Mouse (Mus musculus) lung, embryonic 14.5 days (tissue): Measurements from ENCODE around the gene Cdca7. TPM values are rescaled to one million over a fixed set of nuclear protein-coding genes. Genes with fewer than 3 reads are reported as not detected.
A peak's percentile ranks its signal among the peaks of the same experiment; 100 is the strongest.

Source experiments
- ATAC-seq: fragments of 200-750 bp; cut with Nextera tagmentation; 2 replicates; pipeline ENCODE4 v1.8.0; 2017; ENCODE audit warnings: mild to moderate bottlenecking, moderate TSS enrichment, moderate library complexity; ENCODE audit not compliant: insufficient read depth
- DNase-seq: peaks from one replicate; pipeline ENCODE4 v3.0.0-alpha.2; 2015
- H3K27ac ChIP-seq: fragments of 300-500 bp; sonication (generic); 2 replicates; pipeline ENCODE4 v1.5.1; 2014; ENCODE audit warnings: low read depth, mild to moderate bottlenecking, moderate library complexity
- H3K27me3 ChIP-seq: fragments of 300-500 bp; sonication (generic); 2 replicates; pipeline ENCODE4 v1.6.1; 2014; ENCODE audit warnings: low read length, control low read depth; ENCODE audit not compliant: insufficient read depth
- H3K36me3 ChIP-seq: fragments of 300-500 bp; sonication (generic); 2 replicates; pipeline ENCODE4 v1.6.1; 2014; ENCODE audit warnings: control low read depth; ENCODE audit not compliant: insufficient read depth
- H3K4me1 ChIP-seq: fragments of 300-500 bp; sonication (generic); 2 replicates; pipeline ENCODE4 v1.6.1; 2014; ENCODE audit warnings: antibody characterized with exemption, control low read depth; ENCODE audit not compliant: insufficient read depth
- H3K4me2 ChIP-seq: fragments of 300-500 bp; sonication (generic); 2 replicates; pipeline ENCODE4 v1.6.1; 2014; ENCODE audit warnings: mild to moderate bottlenecking
- H3K4me3 ChIP-seq: fragments of 300-500 bp; sonication (generic); 2 replicates; pipeline ENCODE4 v1.5.1; 2014; ENCODE audit warnings: low read depth, low read length
- H3K9ac ChIP-seq: fragments of 300-500 bp; sonication (generic); 2 replicates; pipeline ENCODE4 v1.6.1; 2014
- H3K9me3 ChIP-seq: fragments of 300-500 bp; sonication (generic); 2 replicates; pipeline ENCODE4 v1.6.1; 2016; ENCODE audit warnings: low read depth, low read length, control low read depth
- CTCF ChIP-seq: IDR thresholded peaks from 2 replicates; pipeline ENCODE4 v1.5.1; 2016; ENCODE audit warnings: antibody characterized with exemption, low read depth
- WGBS: fragments of 180-500 bp; shearing (Covaris S2); extraction: QIAGEN DNeasy Blood & Tissue Kit; methylation state at CpG from one replicate; pipeline ENCODE4 v1.1.7; 2014; 5-methylcytosine and 5-hydroxymethylcytosine counted together
- polyA plus RNA-seq: library from polyadenylated mRNA; unstranded; fragments of >200 nt; fragmentation: Nextera tagmentation; extraction: Ambion mirVana; gene quantifications from 2 replicates; pipeline ENCODE4 v1.2.1, GENCODE M21; 2014

The Cdca7 gene
- polyA plus RNA-seq, 1 experiment from 2014 or later = 188 TPM

DNA sequence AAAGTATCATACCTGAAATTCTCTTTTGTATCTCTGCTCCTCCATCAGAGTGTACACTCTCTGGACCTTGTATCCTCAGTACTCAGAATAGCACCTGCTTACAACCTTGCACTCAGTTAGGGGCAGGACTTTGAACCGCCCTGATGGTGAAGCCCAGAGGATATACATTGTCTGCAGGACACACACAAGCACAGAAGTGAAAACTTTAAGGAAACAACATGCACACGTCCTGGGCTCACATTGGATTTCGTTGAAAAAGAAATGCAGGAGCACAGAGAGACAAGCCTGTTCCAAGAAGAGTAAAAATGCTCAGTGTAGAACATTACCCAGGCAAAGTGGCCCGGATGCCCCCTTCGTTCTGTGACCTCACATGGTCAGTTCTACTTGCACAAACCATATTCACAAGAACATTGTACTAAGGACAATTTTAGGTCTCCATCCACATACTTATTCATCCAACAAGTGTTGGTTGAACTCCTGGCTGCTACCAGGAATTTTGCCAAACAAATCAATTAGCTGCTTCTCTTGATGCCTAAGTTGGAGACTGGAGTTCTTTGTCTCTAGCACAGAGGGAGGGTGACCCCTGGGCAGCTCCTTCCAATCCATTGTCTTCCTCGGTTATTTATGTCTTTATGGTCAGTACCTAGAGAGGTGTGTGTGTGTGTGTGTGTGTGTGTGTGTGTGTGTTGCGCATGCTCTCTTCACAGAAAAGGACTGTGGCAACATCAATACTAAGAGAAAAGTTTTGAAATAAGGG is 1.2 kb upstream of the Cdca7 start:
- Histone ChIP-seq H3K9ac (no peak overlapping the region), H3K36me3 (peaks cover 8% of the 10 kb centered on the region; the same call in 1 of the 2 replicates), H3K4me2 (peak overlapping the region; percentile 73), H3K4me3 (no peak overlapping the region; the same call in 1 of the 2 replicates), H3K27me3 (no peaks in the 10 kb centered on the region), H3K9me3 (no peaks in the 10 kb centered on the region), H3K4me1 (peaks cover 12% of the 10 kb centered on the region), H3K27ac (no peak overlapping the region)
- peak; percentile 60 for DNase-seq
- no peak for TF ChIP-seq CTCF
- ATAC-seq = no peak
- 49% methylated on average over 7 of the region's 7 CpGs for WGBS

DNA sequence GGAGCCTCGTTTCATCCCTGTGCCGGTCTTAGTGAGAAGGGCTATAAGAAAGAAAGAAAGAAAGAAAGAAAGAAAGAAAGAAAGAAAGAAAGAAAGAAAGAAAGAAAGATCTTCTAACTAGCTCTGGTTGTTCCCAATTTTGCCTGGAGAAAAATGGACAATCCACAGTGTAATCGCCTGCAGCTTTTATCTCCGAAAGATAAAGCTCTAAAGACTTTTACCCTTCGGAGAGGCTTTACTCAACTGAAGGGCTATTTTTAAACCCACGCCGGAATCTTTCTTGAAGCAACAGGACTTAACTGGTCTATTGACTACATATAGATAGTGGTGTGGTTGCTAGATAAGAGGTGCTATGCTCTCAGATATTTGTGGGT is 549 bp upstream of the Cdca7 start:
- Histone ChIP-seq H3K9ac (peak overlapping the region; percentile 91), H3K9me3 (no peaks in the 10 kb centered on the region), H3K4me2 (peak overlapping the region; percentile 73), H3K4me3 (peak overlapping the region; percentile 83), H3K27ac (peak overlapping the region; percentile 90), H3K4me1 (peaks cover 12% of the 10 kb centered on the region), H3K36me3 (peaks cover 15% of the 10 kb centered on the region), H3K27me3 (no peaks in the 10 kb centered on the region)
- no peak for DNase-seq
- TF ChIP-seq CTCF = no peak
- ATAC-seq = no peak
- under 1% methylated on average over 7 of the region's 7 CpGs for WGBS

DNA sequence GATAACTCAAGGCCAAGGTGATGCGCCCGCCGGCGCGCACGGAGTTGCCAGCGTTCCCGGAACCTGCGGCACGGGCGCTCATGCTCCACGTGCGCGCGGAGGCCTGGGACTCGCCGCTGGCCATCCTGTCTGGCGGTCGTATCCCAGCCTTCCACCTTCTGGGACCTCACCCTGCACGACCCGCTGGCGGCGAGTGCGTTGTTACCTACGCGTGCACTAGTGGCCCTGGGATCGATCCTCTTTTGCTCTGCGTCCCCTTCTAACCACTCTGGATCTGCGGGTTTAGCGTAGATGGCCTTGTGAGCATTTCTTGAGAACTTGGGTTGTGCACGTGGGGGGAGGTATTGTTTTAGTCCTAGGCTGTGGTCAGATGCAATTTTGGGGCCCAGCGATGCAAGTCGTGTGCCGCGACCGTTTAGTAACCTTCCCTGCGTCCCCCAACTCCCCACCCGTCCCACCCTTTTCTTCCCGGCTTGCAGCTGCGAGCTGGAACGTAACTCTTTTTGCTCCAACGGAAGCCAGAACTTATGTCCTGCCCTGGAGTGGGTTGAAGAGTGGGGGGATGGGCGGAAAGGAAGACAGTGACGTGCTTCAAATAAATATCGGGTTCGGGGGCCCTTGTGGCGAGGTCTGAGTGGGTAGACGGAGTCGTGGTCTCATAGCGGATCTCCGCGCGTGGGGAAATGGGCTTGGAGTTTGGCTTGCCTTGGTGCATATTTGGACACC is 690 bp downstream of the Cdca7 start:
- peak; percentile 69 for ATAC-seq
- H3K4me1 ChIP-seq = peaks cover 12% of the 10 kb centered on the region

DNA sequence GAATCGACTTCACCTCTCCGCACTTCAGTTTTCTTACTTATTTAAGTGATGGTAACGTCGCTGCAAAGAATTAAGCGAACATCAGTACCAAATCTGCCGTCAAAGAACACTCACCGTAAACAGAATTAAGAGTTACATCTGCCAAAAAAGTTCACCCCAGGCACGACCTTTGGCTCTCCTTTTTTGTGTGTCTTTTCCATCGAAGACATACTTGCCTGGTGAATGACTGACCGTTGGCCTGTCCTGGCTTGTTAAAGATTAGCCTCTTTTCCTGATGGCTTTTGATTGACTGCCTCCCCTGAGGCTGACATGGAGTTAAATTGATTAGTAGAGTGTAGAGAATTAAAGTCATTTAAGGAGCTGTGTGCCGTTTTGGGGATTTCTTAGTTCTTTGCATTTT is 1.3 kb downstream of the Cdca7 start:
- Histone ChIP-seq H3K36me3 (peaks cover 33% of the 10 kb centered on the region), H3K9ac (peak overlapping the region; percentile 91), H3K4me1 (peaks cover 12% of the 10 kb centered on the region), H3K4me2 (peak overlapping the region; percentile 73), H3K4me3 (peak overlapping the region; percentile 83), H3K27me3 (no peaks in the 10 kb centered on the region), H3K9me3 (no peaks in the 10 kb centered on the region), H3K27ac (peak overlapping the region; percentile 90)
- TF ChIP-seq CTCF = no peak
- WGBS = 2% methylated on average over 11 of the region's 11 CpGs
- ATAC-seq (no peak), DNase-seq (no peak)

More for the DNA sequence above, 690 bp downstream of the Cdca7 start:
- peak; percentile 78 for DNase-seq
- H3K9ac ChIP-seq = peak overlapping the region; percentile 91
- TF ChIP-seq CTCF = no peak
- no peaks in the 10 kb centered on the region for H3K9me3 ChIP-seq
- peak overlapping the region; percentile 83 for H3K4me3 ChIP-seq
- H3K27ac ChIP-seq = peak overlapping the region; percentile 90
- peaks cover 28% of the 10 kb centered on the region for H3K36me3 ChIP-seq
- under 1% methylated on average over 52 of the region's 53 CpGs for WGBS
- no peaks in the 10 kb centered on the region for H3K27me3 ChIP-seq
- H3K4me2 ChIP-seq = peak overlapping the region; percentile 73

DNA sequence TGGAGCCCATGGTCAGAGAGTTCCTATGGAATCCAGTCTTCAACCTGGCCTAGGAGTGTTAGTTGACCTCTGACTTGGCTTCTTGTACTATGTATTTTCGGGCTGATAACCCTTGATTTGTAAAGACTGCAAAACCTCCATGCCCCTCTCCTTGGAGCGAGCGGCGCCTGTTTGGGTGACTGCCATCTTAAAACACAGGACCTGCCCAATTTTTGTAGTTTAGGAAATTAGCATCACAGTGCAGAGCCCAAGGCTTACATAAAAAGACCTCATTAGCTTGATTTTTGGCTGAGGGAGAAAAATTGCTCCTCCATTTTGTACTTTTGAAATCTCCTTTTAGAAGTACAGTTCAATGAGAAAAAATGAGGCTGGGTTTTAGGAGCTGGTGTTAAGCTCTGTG is 2.2 kb downstream of the Cdca7 start:
- H3K9ac ChIP-seq = peak overlapping the region; percentile 18; the same call in 1 of the 2 replicates
- no peak for DNase-seq
- peaks cover 43% of the 10 kb centered on the region for H3K36me3 ChIP-seq
- TF ChIP-seq CTCF = no peak
- H3K9me3 ChIP-seq = no peaks in the 10 kb centered on the region
- H3K4me1 ChIP-seq = peaks cover 12% of the 10 kb centered on the region
- H3K4me2 ChIP-seq = peak overlapping the region; percentile 73
- WGBS = 74% methylated on average over 4 of the region's 4 CpGs
- H3K4me3 ChIP-seq = peak overlapping the region; percentile 83
- no peaks in the 10 kb centered on the region for H3K27me3 ChIP-seq
- ATAC-seq = no peak
- H3K27ac ChIP-seq = no peak overlapping the region

DNA sequence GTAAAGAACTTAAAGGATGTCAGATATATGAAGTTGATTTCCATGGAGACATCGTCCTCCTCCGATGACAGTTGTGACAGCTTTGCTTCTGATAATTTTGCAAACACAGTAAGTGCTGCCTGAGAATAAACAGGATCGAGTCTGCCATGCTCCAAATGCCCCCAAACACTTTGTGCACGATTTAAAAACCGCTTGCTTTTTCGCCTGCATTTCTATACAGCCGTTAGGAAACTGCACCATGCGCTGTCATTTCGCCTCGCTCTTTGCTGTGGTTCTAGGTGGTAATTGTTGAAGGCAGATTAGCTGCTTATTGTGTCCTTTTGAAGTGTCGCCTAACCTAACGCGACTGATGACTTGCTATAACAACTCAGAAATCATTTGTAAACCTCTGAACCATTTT is 3.0 kb downstream of the Cdca7 start:
- no peak overlapping the region for H3K4me3 ChIP-seq
- no peaks in the 10 kb centered on the region for H3K27me3 ChIP-seq
- no peaks in the 10 kb centered on the region for H3K9me3 ChIP-seq
- H3K4me1 ChIP-seq = peaks cover 12% of the 10 kb centered on the region
- H3K9ac ChIP-seq = no peak overlapping the region
- ATAC-seq = no peak
- DNase-seq = no peak
- H3K36me3 ChIP-seq = peaks cover 50% of the 10 kb centered on the region
- H3K4me2 ChIP-seq = peak overlapping the region; percentile 73
- no peak overlapping the region for H3K27ac ChIP-seq
- 71% methylated on average over 13 of the region's 13 CpGs for WGBS
- TF ChIP-seq CTCF = no peak

DNA sequence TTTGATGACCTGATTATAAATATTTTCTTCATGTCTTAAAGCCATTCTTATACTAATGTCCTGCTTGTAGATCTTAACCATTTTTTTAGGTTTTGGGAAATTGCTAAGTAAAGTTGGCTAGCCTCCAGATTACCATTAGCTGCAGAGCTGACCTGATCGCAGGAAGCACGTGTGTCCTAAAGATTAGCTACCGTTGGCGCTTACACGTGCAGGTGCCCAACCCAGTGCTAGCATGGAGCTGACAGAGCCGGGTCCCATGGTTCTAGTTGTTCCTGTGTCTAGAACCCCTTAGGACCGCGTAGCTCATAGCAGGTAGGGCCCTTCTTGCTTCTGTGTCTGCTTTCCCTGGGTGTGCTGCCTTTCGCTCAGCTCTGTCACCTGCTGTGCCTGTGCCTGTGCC is 3.9 kb downstream of the Cdca7 start:
- Histone ChIP-seq H3K36me3 (peaks cover 59% of the 10 kb centered on the region), H3K4me3 (no peak overlapping the region), H3K9me3 (no peaks in the 10 kb centered on the region), H3K4me1 (peaks cover 12% of the 10 kb centered on the region), H3K9ac (no peak overlapping the region), H3K27me3 (no peaks in the 10 kb centered on the region), H3K4me2 (no peak overlapping the region), H3K27ac (no peak overlapping the region)
- DNase-seq (no peak), ATAC-seq (no peak)
- WGBS = 87% methylated on average over 9 of the region's 9 CpGs
- no peak for TF ChIP-seq CTCF
